Mouse (Mus musculus): ENCODE measurements around the gene Klf13. TPM values are rescaled to one million over a fixed set of nuclear protein-coding genes. Genes with fewer than 3 reads are reported as not detected.

Klf13 gene
- polyA plus RNA-seq, 1 experiment from 2014 or later, result 32.3 TPM

DNA sequence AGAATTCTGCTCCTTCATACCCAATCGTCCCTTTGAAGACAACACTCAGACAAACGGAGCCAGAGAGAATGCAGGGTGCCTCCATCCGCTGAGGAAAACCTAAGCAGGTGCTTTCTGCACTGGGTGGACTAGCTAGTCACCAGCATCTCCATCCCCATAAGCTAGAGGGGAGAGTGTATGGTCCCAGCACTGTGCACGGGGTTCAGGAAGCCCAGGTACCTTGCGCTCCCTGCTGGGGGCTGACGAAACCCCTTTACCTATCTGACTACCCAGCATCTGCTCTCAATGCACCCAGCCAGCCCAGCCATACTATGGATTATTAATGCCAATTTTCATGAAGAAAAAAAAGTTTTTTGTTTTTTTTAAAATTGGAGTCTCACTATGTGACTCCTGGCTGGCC, 25.4 kb upstream of the Klf13 start:
- no peak for ATAC-seq (ENCODE audit: insufficient read depth, low FRiP score, low read depth)
- Histone ChIP-seq H3K4me1 (no peaks in the 10 kb centered on the region), H3K4me2 (no peak overlapping the region), H3K27ac (no peak overlapping the region), H3K9ac (no peak overlapping the region), H3K4me3 (replicated peaks) (no peak overlapping the region), H3K36me3 (no peaks in the 10 kb centered on the region), H3K9me3 (no peaks in the 10 kb centered on the region), H3K27me3 (replicated peaks) (no peaks in the 10 kb centered on the region)
- 67% methylated on average over 6 of the region's 6 CpGs for WGBS

- Histone ChIP-seq H3K4me2 (no peak overlapping the region), H3K9me3 (no peaks in the 10 kb centered on the region), H3K27ac (no peak overlapping the region), H3K36me3 (no peaks in the 10 kb centered on the region), H3K4me3 (replicated peaks) (no peak overlapping the region), H3K27me3 (replicated peaks) (no peaks in the 10 kb centered on the region), H3K4me1 (no peaks in the 10 kb centered on the region), H3K9ac (no peak overlapping the region)
- 61% methylated on average over 5 of the region's 5 CpGs for WGBS
- no peak for ATAC-seq (ENCODE audit: insufficient read depth, low FRiP score, low read depth)
Observed at GRCm38 (mm10) chr7:63963632-63964031, 24.9 kb upstream of the Klf13 start.

GRCm38 (mm10) chr7:63957872-63958640, 19.3 kb upstream of the Klf13 start:
- no peak overlapping the region for H3K4me2 ChIP-seq
- no peaks in the 10 kb centered on the region for H3K4me1 ChIP-seq
- H3K9me3 ChIP-seq, result no peaks in the 10 kb centered on the region
- no peak for ATAC-seq (ENCODE audit: insufficient read depth, low FRiP score, low read depth)
- H3K4me3 ChIP-seq (replicated peaks), result no peak overlapping the region
- no peaks in the 10 kb centered on the region for H3K27me3 ChIP-seq (replicated peaks)
- H3K36me3 ChIP-seq, result no peaks in the 10 kb centered on the region
- no peak overlapping the region for H3K27ac ChIP-seq
- 84% methylated on average over 12 of the region's 12 CpGs for WGBS
- no peak overlapping the region for H3K9ac ChIP-seq

DNA sequence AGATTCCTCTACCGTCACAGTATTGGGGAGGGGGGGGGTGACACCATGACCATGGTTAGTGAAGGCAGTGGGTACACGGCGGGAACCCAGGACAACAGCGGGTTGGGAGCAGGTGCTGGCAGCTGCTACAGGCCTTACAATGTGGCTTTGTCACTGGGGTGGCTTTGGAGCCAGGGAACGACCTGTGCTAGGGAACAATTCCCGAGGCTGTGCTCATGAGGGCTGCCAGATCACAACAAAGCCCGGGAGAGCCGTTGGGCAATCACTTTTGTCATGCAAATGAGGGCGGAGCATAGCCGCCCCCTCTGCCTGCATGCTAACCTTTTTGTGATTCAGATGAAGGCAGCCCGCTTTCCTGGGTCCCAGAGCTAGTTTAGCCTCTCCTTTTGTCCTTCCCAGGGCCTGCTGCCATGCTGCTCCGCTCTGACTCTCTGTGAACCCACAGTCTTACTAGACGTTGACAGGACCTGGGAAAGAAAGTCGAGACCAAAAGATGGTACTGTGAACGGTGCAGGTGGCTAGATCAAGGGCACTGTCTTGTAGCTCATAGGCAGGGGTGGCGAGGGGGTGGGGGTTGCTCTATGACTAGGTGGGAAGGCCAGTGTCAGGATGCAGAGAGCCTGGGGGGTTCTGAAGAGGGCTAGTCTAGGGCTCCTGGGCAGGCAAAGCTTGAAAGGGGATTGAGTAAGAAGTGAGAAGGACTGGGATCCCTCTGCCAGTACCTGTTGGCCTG, 18.4 kb upstream of the Klf13 start:
- WGBS, result 30% methylated on average over 16 of the region's 16 CpGs
- Histone ChIP-seq H3K36me3 (no peaks in the 10 kb centered on the region), H3K4me1 (no peaks in the 10 kb centered on the region), H3K4me2 (no peak overlapping the region), H3K27me3 (replicated peaks) (no peaks in the 10 kb centered on the region), H3K27ac (no peak overlapping the region), H3K4me3 (replicated peaks) (no peak overlapping the region), H3K9ac (no peak overlapping the region), H3K9me3 (no peaks in the 10 kb centered on the region)
- peak; percentile 23; the same call in 1 of the 2 replicates for ATAC-seq (ENCODE audit: insufficient read depth, low FRiP score, low read depth)

GRCm38 (mm10) chr7:63956138-63956823, 17.6 kb upstream of the Klf13 start:
- H3K27ac ChIP-seq, result no peak overlapping the region
- ATAC-seq (ENCODE audit: insufficient read depth, low FRiP score, low read depth), result peak; percentile 78
- no peaks in the 10 kb centered on the region for H3K27me3 ChIP-seq (replicated peaks)
- WGBS, result 69% methylated on average over 14 of the region's 14 CpGs
- H3K4me3 ChIP-seq (replicated peaks), result no peak overlapping the region
- no peak overlapping the region for H3K9ac ChIP-seq
- no peaks in the 10 kb centered on the region for H3K36me3 ChIP-seq
- no peaks in the 10 kb centered on the region for H3K9me3 ChIP-seq
- H3K4me2 ChIP-seq, result no peak overlapping the region
- no peaks in the 10 kb centered on the region for H3K4me1 ChIP-seq

- ATAC-seq (ENCODE audit: insufficient read depth, low FRiP score, low read depth), result no peak
- H3K27me3 ChIP-seq (replicated peaks), result no peaks in the 10 kb centered on the region
- no peaks in the 10 kb centered on the region for H3K36me3 ChIP-seq
- no peak overlapping the region for H3K4me2 ChIP-seq
- no peaks in the 10 kb centered on the region for H3K4me1 ChIP-seq
- no peak overlapping the region for H3K9ac ChIP-seq
- H3K27ac ChIP-seq, result no peak overlapping the region
- no peaks in the 10 kb centered on the region for H3K9me3 ChIP-seq
- WGBS, result 91% methylated on average over 2 of the region's 2 CpGs
- H3K4me3 ChIP-seq (replicated peaks), result no peak overlapping the region
Observed at GRCm38 (mm10) chr7:63955440-63955839, 16.7 kb upstream of the Klf13 start.

DNA sequence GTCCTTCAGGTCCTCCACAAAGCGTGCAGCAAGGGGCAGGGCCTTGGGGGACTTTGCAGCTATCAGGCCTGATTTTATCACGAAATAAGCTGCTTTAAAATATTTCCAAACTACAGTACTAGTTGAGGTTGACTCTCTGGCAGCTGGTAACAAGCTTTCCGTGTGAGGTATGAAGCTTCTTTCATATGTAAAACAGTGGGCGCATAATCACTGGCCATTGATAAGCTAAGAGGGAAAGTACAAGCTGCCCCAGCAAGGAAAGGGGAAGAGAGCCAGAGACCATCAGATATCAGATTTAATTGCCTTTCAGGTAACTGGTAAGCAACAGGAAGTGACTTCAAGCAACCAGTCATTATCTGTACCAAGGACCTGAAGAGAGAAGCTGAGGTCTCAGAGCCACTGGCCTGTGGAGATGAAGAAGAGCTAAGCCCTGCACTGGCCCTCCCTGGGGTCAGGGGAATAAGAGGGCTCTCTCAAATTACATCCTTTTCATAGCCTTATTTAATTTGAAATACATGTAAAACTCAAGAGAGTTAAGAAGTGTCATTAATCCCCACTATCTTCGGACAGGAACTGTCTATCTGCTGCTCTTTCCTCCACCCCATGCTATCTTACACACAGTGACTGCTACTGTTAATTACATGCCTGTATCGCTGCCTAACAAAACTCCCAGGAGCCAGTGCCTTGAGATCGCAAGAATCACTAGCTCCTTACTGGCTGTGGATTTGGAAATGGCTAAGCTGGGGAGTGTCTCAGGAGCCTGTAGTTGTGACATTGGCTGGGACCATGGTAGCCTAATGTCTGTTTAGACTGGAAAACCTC, 13.6 kb upstream of the Klf13 start:
- Histone ChIP-seq H3K27ac (no peak overlapping the region), H3K4me2 (no peak overlapping the region), H3K4me1 (no peaks in the 10 kb centered on the region), H3K27me3 (replicated peaks) (no peaks in the 10 kb centered on the region), H3K36me3 (no peaks in the 10 kb centered on the region), H3K9ac (no peak overlapping the region), H3K9me3 (no peaks in the 10 kb centered on the region), H3K4me3 (replicated peaks) (no peak overlapping the region)
- no peak for ATAC-seq (ENCODE audit: insufficient read depth, low FRiP score, low read depth)
- 65% methylated on average over 7 of the region's 7 CpGs for WGBS

- H3K4me2 ChIP-seq, result no peak overlapping the region
- H3K9me3 ChIP-seq, result no peaks in the 10 kb centered on the region
- ATAC-seq (ENCODE audit: insufficient read depth, low FRiP score, low read depth), result no peak
- H3K4me3 ChIP-seq (replicated peaks), result no peak overlapping the region
- 76% methylated on average over 10 of the region's 10 CpGs for WGBS
- no peaks in the 10 kb centered on the region for H3K27me3 ChIP-seq (replicated peaks)
- no peak overlapping the region for H3K27ac ChIP-seq
- H3K4me1 ChIP-seq, result no peaks in the 10 kb centered on the region
- H3K36me3 ChIP-seq, result no peaks in the 10 kb centered on the region
- H3K9ac ChIP-seq, result no peak overlapping the region
Observed at GRCm38 (mm10) chr7:63950931-63951607, 12.4 kb upstream of the Klf13 start.

DNA sequence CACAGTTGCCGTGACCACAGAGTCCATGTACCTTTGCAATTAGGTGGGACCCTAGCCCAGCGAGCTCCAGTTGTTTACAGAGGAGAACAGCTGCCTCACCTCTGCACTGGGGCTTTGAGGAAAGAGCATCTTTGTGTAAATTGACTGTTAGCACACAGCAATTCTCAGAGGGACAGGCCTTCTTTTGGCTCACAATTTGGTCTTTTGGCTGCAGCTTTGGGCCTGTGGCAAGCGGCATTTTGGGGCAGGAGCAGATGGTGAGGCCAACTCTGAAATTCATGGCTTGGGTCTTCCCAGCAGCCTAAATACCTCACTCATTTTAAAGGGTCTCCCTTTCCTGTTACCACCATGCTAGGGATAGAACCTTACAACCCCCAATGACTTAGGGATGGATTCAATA, 10.5 kb upstream of the Klf13 start:
- Histone ChIP-seq H3K9me3 (no peaks in the 10 kb centered on the region), H3K27ac (no peak overlapping the region), H3K4me3 (replicated peaks) (no peak overlapping the region), H3K36me3 (no peaks in the 10 kb centered on the region), H3K9ac (no peak overlapping the region), H3K27me3 (replicated peaks) (no peaks in the 10 kb centered on the region), H3K4me1 (no peaks in the 10 kb centered on the region), H3K4me2 (no peak overlapping the region)
- WGBS, result 56% methylated on average over 3 of the region's 3 CpGs
- no peak for ATAC-seq (ENCODE audit: insufficient read depth, low FRiP score, low read depth)

- Histone ChIP-seq H3K4me3 (replicated peaks) (no peak overlapping the region), H3K36me3 (no peaks in the 10 kb centered on the region), H3K9me3 (no peaks in the 10 kb centered on the region), H3K9ac (no peak overlapping the region), H3K27me3 (replicated peaks) (no peaks in the 10 kb centered on the region), H3K27ac (no peak overlapping the region), H3K4me1 (no peaks in the 10 kb centered on the region), H3K4me2 (no peak overlapping the region)
- ATAC-seq (ENCODE audit: insufficient read depth, low FRiP score, low read depth), result peak; percentile 14; the same call in 1 of the 2 replicates
- WGBS, result 55% methylated on average over 11 of the region's 11 CpGs
Observed at GRCm38 (mm10) chr7:63947514-63948487, 9.1 kb upstream of the Klf13 start.
